Mouse (Mus musculus) gastrocnemius, postnatal 14 days (tissue): ENCODE results near the gene Pabpc4l. TPM values are rescaled to one million over a fixed set of nuclear protein-coding genes. Genes with fewer than 3 reads are reported as not detected.
"Not testable (repeated sequence)": the region's sequence is repeated elsewhere in the genome, so short reads cannot be mapped to it uniquely, and the experiment has no call there.

Source experiments
- DNase-seq: peaks from one replicate; pipeline ENCODE4 v3.0.0; 2021; ENCODE audit warnings: mixed read lengths
- intact Hi-C: fragments of 180-260 bp; cut with DNase I; formaldehyde crosslinking; loops from one replicate; pipeline ENCODE4 v1.15.1; 2025; ENCODE audit warnings: low total_unique reads
- long read RNA-seq, 2 experiments: library from polyadenylated mRNA; stranded (forward); transcript quantifications; one replicate each; pipeline ENCODE4 v2.0.0; 2021
- total RNA-seq, 2 experiments: library from RNA; stranded (reverse); gene quantifications; 2 replicates each; pipeline ENCODE4 v1.2.3; 2021

Gene Pabpc4l
- total RNA-seq = 1 to 10 TPM; 1.1 to 1.6 TPM
- long read RNA-seq, experiment 1 = 0 reads
- long read RNA-seq, experiment 2 = 0 reads

GRCm38 (mm10) chr3:46447481-46448265, at the start of gene Pabpc4l:
Gene Pabpc4l (minus strand): TSS chr3:46448219.
- DNase-seq = peak; percentile 76
- intact Hi-C loops = no loop called here

GRCm38 (mm10) chr3:46490989-46491259, 42.9 kb upstream of the Pabpc4l start:
- no peak for DNase-seq
- intact Hi-C loops = no loop called here

GRCm38 (mm10) chr3:46490132-46490988, 42.3 kb upstream of the Pabpc4l start:
- no peak for DNase-seq
- intact Hi-C loops = no loop called here

- DNase-seq, intact Hi-C loops: not testable (repeated sequence)
These were observed 38.1 kb upstream of the Pabpc4l start for GRCm38 (mm10) chr3:46486091-46486490.

- intact Hi-C loops = no loop called here
- DNase-seq = no peak
These were observed 180 bp upstream of the Pabpc4l start for GRCm38 (mm10) chr3:46448266-46448532.

- no peak for DNase-seq
- intact Hi-C loops = no loop called here
These were observed 16.6 kb downstream of the Pabpc4l start for GRCm38 (mm10) chr3:46431416-46431815.
